Mouse (Mus musculus) limb, embryonic 14.5 days (tissue): ENCODE measurements around the gene Gm28374. TPM values are rescaled to one million over a fixed set of nuclear protein-coding genes. Genes with fewer than 3 reads are reported as not detected.

Experiments used
- ATAC-seq: fragments of 200-750 bp; cut with Nextera tagmentation; 2 replicates; pipeline ENCODE4 v1.8.0; 2017; ENCODE audit warnings: low read depth, moderate number of reproducible peaks, moderate TSS enrichment; ENCODE audit not compliant: low FRiP score
- DNase-seq: peaks from one replicate; pipeline ENCODE4 v3.0.0-alpha.2; 2015; ENCODE audit warnings: low spot score
- H3K27ac ChIP-seq: fragments of 300-500 bp; sonication (generic); replicated peaks from 2 replicates; pipeline ENCODE4 v1.5.1; 2014; ENCODE audit warnings: low read depth, mild to moderate bottlenecking, low read length, moderate library complexity, mixed read lengths
- H3K27me3 ChIP-seq: fragments of 300-500 bp; sonication (generic); 2 replicates; pipeline ENCODE4 v1.6.1; 2014; ENCODE audit warnings: low read length, mixed read lengths; ENCODE audit not compliant: control insufficient read depth, insufficient read depth
- H3K36me3 ChIP-seq: fragments of 300-500 bp; sonication (generic); 2 replicates; pipeline ENCODE4 v1.6.1; 2014; ENCODE audit warnings: mild to moderate bottlenecking, low read length, moderate library complexity, mixed read lengths; ENCODE audit not compliant: control insufficient read depth, insufficient read depth
- H3K4me1 ChIP-seq: fragments of 300-500 bp; sonication (generic); 2 replicates; pipeline ENCODE4 v1.6.1; 2014; ENCODE audit warnings: antibody characterized with exemption, low read length, mixed read lengths; ENCODE audit not compliant: control insufficient read depth, insufficient read depth
- H3K4me2 ChIP-seq: fragments of 300-500 bp; sonication (generic); replicated peaks from 2 replicates; pipeline ENCODE4 v1.6.1; 2014; ENCODE audit warnings: low read depth, mild to moderate bottlenecking, low read length, moderate library complexity; ENCODE audit not compliant: severe bottlenecking
- H3K4me3 ChIP-seq: fragments of 300-500 bp; sonication (generic); replicated peaks from 2 replicates; pipeline ENCODE4 v1.5.1; 2014; ENCODE audit warnings: low read length
- H3K9ac ChIP-seq: fragments of 300-500 bp; sonication (generic); 2 replicates; pipeline ENCODE4 v1.6.1; 2014; ENCODE audit warnings: mild to moderate bottlenecking, low read depth, low read length, moderate library complexity; ENCODE audit not compliant: severe bottlenecking
- H3K9me3 ChIP-seq: fragments of 300-500 bp; sonication (generic); 2 replicates; pipeline ENCODE4 v1.6.1; 2016; ENCODE audit warnings: low read length; ENCODE audit not compliant: control insufficient read depth
- POLR2A ChIP-seq: fragments of 200-500 bp; IDR thresholded peaks from 2 replicates; pipeline ENCODE4 v1.8.0; 2012; ENCODE audit warnings: inconsistent platforms, mild to moderate bottlenecking, moderate library complexity, borderline replicate concordance; ENCODE audit not compliant: insufficient read depth, insufficient read length; ENCODE audit errors: extremely low read depth
- WGBS: fragments of 180-500 bp; shearing (Covaris S2); extraction: QIAGEN DNeasy Blood & Tissue Kit; methylation state at CpG from one replicate; pipeline ENCODE4 v1.1.7; 2014; 5-methylcytosine and 5-hydroxymethylcytosine counted together
- polyA plus RNA-seq, 2 experiments: library from polyadenylated mRNA; depleted of rRNA in 1 of 2; stranded (reverse) in 1 of 2; unstranded in 1 of 2; fragments of >200 nt; fragmentation: Nextera tagmentation in 1 of 2; extraction: Ambion mirVana in 1 of 2; gene quantifications; 2 replicates each; pipeline versions ENCODE4 v1.2.1 to v1.2.3; 2012 to 2014

Gm28374 gene
- polyA plus RNA-seq, 2 experiments, result 1.1 TPM

- under 1% methylated on average over 17 of the region's 17 CpGs for WGBS
- H3K36me3 ChIP-seq, result peaks cover 47% of the 10 kb centered on the region
- ATAC-seq, result peak; percentile 48; the same call in 1 of the 2 replicates
Observed at GRCm38 (mm10) chr19:6085417-6085879, 3.4 kb upstream of the Gm28374 start.

DNA sequence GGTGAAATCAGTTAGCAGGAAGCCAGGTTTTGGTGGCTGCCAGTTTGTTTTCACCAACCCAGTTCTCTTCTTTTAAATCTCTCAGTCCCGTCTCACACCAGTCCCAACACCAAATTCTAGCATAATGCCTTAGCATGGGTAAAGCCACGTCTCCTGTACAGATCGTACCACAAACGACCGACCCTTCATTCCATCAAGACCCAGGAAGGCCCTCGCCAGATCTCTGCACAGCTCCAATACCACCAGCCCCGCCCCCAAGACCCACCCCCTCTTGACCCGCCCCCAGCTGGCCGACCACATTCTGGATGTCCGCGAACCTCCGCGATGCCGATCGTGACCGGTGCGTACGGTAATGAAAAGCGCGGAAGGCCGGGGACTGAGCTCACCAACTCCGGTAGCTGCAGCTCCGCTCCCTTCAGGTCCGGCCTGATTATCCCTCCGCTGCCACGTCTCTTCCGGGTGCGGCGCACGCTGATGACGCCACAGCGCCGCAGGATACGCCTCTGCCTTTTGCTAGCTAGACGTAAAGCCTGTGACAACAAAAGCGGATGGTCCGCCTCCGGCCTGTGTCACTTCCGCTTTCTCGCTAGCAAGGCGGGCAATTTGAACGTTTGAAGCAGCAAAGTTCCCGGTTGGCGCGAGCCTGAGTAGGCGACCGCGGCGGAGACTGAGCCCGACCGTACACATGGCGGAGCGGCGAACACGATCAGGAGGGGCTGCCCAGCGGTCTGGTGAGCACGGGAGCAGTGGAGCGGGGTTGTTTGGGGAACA, 2.6 kb upstream of the Gm28374 start, which contains the start of the genes Zfpl1 and Cdca5:
Gene Zfpl1 (minus strand): TSS at position 479 of the 771 bp plus-strand sequence.
Gene Cdca5 (plus strand): TSS at position 506 of the 771 bp plus-strand sequence.
- WGBS, result under 1% methylated on average over 58 of the region's 58 CpGs
- H3K4me3 ChIP-seq, result peak within 1 kb of the TSS; percentile 70

More at GRCm38 (mm10) chr19:6085417-6085879, 3.4 kb upstream of the Gm28374 start:
- Histone ChIP-seq H3K27ac (no peak overlapping the region), H3K9ac (peak overlapping the region; percentile 76), H3K4me2 (peak overlapping the region; percentile 85), H3K4me1 (peaks cover 13% of the 10 kb centered on the region), H3K4me3 (peak overlapping the region; percentile 70), H3K9me3 (no peaks in the 10 kb centered on the region), H3K27me3 (no peaks in the 10 kb centered on the region)
- no peak for TF ChIP-seq POLR2A
- peak; percentile 75 for DNase-seq

DNA sequence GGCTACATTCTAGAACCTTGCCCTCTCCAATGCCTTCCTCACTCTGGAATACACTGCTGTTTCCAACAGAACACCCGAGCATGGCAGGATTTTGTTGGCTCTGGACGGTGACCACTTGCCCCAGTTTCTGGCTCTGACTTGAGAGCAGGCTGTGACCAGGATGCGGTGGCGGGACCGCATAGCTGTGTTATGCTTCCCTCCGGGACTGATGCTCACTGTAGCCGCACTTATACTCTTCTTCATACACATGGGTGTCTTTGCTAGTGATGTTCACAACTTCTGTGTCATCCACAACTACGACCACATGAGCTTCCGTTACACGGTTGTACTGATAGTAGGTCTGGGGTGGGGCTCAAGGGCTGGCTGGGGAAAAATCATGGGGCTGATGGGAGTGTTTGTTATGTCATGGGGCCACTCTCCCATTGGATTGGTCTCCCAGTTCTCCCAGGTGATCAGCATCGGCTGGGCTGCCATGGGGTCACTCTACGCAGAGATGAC, 2.0 kb downstream of the Gm28374 start, which contains the start of gene Tmem262:
Gene Tmem262 (plus strand): TSS at position 51 of the 498 bp plus-strand sequence.
- no peak within 1 kb of the TSS for H3K9ac ChIP-seq
- no peaks in the 10 kb centered on the region for H3K9me3 ChIP-seq
- no peak within 1 kb of the TSS for H3K27ac ChIP-seq
- ATAC-seq, result no peak
- no peak within 1 kb of the TSS for H3K4me2 ChIP-seq
- no peak for DNase-seq
- WGBS, result 95% methylated on average over 12 of the region's 12 CpGs
- no peak for TF ChIP-seq POLR2A
- H3K27me3 ChIP-seq, result no peaks in the 10 kb centered on the region
- H3K36me3 ChIP-seq, result peaks cover 35% of the 10 kb centered on the region
- H3K4me3 ChIP-seq, result no peak within 1 kb of the TSS
- H3K4me1 ChIP-seq, result peaks cover 12% of the 10 kb centered on the region

More for the DNA sequence above, 2.6 kb upstream of the Gm28374 start, which contains the start of the genes Zfpl1 and Cdca5:
- Histone ChIP-seq H3K9me3 (no peaks in the 10 kb centered on the region), H3K4me1 (peaks cover 13% of the 10 kb centered on the region), H3K27ac (peak within 1 kb of the TSS; percentile 78), H3K27me3 (no peaks in the 10 kb centered on the region), H3K36me3 (peaks cover 47% of the 10 kb centered on the region), H3K9ac (peak within 1 kb of the TSS; percentile 76), H3K4me2 (peak within 1 kb of the TSS; percentile 93)
- DNase-seq (peak; percentile 98), ATAC-seq (peak; percentile 91)
- 0 out of 2 replicates have a peak, but pooled peaks have one; percentile 8 for TF ChIP-seq POLR2A

DNA sequence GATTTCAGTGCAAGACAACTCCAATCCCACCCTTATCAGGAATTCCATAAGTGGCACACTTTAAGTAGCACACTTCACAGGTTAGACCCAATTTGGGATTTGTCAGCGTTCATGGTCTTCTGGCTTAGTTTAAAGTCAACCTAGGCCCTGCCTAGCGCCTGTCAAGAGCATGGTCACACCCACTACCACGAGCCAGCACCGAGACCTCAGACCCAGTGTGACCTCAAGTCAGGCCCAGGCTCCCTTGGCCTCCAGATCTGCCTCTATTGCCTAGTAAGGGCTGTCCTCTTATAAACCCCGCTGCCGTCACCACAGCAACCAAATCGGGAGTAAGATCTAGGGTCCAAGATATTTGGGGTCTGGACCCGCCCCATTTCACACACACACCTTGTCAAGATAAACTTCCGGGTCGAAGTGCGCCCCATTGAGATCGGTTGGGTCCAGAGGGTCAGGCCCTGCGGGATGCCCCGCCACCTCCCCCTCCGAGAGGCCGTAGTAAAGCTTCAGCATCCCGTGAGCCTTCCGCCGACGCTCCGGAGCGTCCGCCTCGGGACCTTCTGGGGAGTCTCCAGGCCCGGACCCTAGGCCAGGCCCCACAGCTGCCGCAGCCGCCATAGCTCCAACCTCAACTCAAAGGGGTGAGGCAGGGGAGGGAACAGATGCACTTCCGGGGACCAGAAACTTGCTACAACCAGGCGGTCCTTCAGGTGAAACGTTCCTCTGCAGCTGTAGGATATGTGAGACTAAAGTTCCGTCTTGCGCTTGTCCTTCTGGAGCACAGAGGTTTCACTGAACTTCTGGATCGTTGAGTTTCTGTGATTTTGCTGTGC, 5.3 kb downstream of the Gm28374 start, which contains the start of gene Vps51:
Gene Vps51 (minus strand): TSS at position 668 of the 830 bp plus-strand sequence.
- peaks cover 3% of the 10 kb centered on the region; the same call in 1 of the 2 replicates for H3K4me1 ChIP-seq
- peak within 1 kb of the TSS; percentile 70 for H3K9ac ChIP-seq
- DNase-seq, result peak; percentile 95
- no peaks in the 10 kb centered on the region for H3K9me3 ChIP-seq
- H3K27ac ChIP-seq, result peak within 1 kb of the TSS; percentile 73
- H3K27me3 ChIP-seq, result no peaks in the 10 kb centered on the region
- peak within 1 kb of the TSS; percentile 72 for H3K4me3 ChIP-seq
- WGBS, result 1% methylated on average over 33 of the region's 33 CpGs
- peaks cover 38% of the 10 kb centered on the region for H3K36me3 ChIP-seq
- H3K4me2 ChIP-seq, result peak within 1 kb of the TSS; percentile 82
- no peak for TF ChIP-seq POLR2A
- peak; percentile 88 for ATAC-seq

GRCm38 (mm10) chr19:6073889-6074288, 8.2 kb downstream of the Gm28374 start:
- Histone ChIP-seq H3K9ac (no peak overlapping the region), H3K36me3 (peaks cover 43% of the 10 kb centered on the region), H3K4me3 (no peak overlapping the region), H3K27me3 (no peaks in the 10 kb centered on the region), H3K4me1 (peaks cover 3% of the 10 kb centered on the region; the same call in 1 of the 2 replicates), H3K4me2 (no peak overlapping the region), H3K27ac (no peak overlapping the region), H3K9me3 (no peaks in the 10 kb centered on the region)
- ATAC-seq, result no peak
- 91% methylated on average over 5 of the region's 5 CpGs for WGBS
- no peak for TF ChIP-seq POLR2A
- no peak for DNase-seq
